Mouse (Mus musculus): Measurements from ENCODE around the gene Map3k12.

Map3k12 gene

GRCm38 (mm10) chr15:102516728-102517404 lies at the start of gene Map3k12:
Map3k12 (minus strand) TSS chr15:102517064.
- in situ Hi-C loops (cut with MboI, MseI): no loop called here

- in situ Hi-C loops (cut with MboI, MseI): no loop called here
Measured at GRCm38 (mm10) chr15:102563681-102564080, 46.8 kb upstream of the Map3k12 start.

- in situ Hi-C loops (cut with MboI, MseI): no loop called here
Measured at GRCm38 (mm10) chr15:102563061-102563460, 46.2 kb upstream of the Map3k12 start.

- in situ Hi-C loops (cut with MboI, MseI): no loop called here
Measured at GRCm38 (mm10) chr15:102562491-102562890, 45.6 kb upstream of the Map3k12 start.

GRCm38 (mm10) chr15:102557580-102557979 lies 40.7 kb upstream of the Map3k12 start:
- in situ Hi-C loops (cut with MboI, MseI): no loop called here

- in situ Hi-C loops (cut with MboI, MseI): no loop called here
Measured at GRCm38 (mm10) chr15:102555581-102555980, 38.7 kb upstream of the Map3k12 start.

GRCm38 (mm10) chr15:102552599-102552998 lies 35.7 kb upstream of the Map3k12 start:
- in situ Hi-C loops (cut with MboI, MseI): no loop called here

GRCm38 (mm10) chr15:102547478-102547877 lies 30.6 kb upstream of the Map3k12 start:
- in situ Hi-C loops (cut with MboI, MseI): no loop called here

GRCm38 (mm10) chr15:102546677-102547427 lies 30.0 kb upstream of the Map3k12 start:
- in situ Hi-C loops (cut with MboI, MseI): no loop called here

GRCm38 (mm10) chr15:102546246-102546645 lies 29.4 kb upstream of the Map3k12 start:
- in situ Hi-C loops (cut with MboI, MseI): no loop called here

- in situ Hi-C loops (cut with MboI, MseI): no loop called here
Measured at GRCm38 (mm10) chr15:102544801-102545200, 27.9 kb upstream of the Map3k12 start.

GRCm38 (mm10) chr15:102533926-102534325 lies 17.1 kb upstream of the Map3k12 start:
- in situ Hi-C loops (cut with MboI, MseI): no loop called here

- in situ Hi-C loops (cut with MboI, MseI): no loop called here
Measured at GRCm38 (mm10) chr15:102532106-102532900, 15.4 kb upstream of the Map3k12 start.

GRCm38 (mm10) chr15:102531586-102531985 lies 14.7 kb upstream of the Map3k12 start:
- in situ Hi-C loops (cut with MboI, MseI): no loop called here

GRCm38 (mm10) chr15:102530566-102530965 lies 13.7 kb upstream of the Map3k12 start:
- in situ Hi-C loops (cut with MboI, MseI): no loop called here

- in situ Hi-C loops (cut with MboI, MseI): no loop called here
Measured at GRCm38 (mm10) chr15:102528396-102528795, 11.5 kb upstream of the Map3k12 start.

GRCm38 (mm10) chr15:102527936-102528335 lies 11.1 kb upstream of the Map3k12 start:
- in situ Hi-C loops (cut with MboI, MseI): no loop called here

GRCm38 (mm10) chr15:102526111-102527002 lies 9.5 kb upstream of the Map3k12 start:
- in situ Hi-C loops (cut with MboI, MseI): no loop called here

- in situ Hi-C loops (cut with MboI, MseI): no loop called here
Measured at GRCm38 (mm10) chr15:102524892-102525485, 8.1 kb upstream of the Map3k12 start, which contains the start of gene Npff. Npff (minus strand) TSS chr15:102524942.

GRCm38 (mm10) chr15:102521480-102521879 lies 4.6 kb upstream of the Map3k12 start:
- in situ Hi-C loops (cut with MboI, MseI): no loop called here

- in situ Hi-C loops (cut with MboI, MseI): no loop called here
Measured at GRCm38 (mm10) chr15:102520416-102520815, 3.6 kb upstream of the Map3k12 start.
